Mouse (Mus musculus) T-cell, adult 2 months (primary cell): ENCODE results near the gene Naglu.

ENCODE experiments used
- DNase-seq: peaks from one replicate; pipeline ENCODE4 v3.0.0; 2022; ENCODE audit warnings: low spot score

Naglu gene

GRCm38 (mm10) chr11:101069391-101070188, at the start of gene Naglu:
Gene Naglu, plus strand, starts transcription at chr11:101070012.
- peak; percentile 88 for DNase-seq

DNA sequence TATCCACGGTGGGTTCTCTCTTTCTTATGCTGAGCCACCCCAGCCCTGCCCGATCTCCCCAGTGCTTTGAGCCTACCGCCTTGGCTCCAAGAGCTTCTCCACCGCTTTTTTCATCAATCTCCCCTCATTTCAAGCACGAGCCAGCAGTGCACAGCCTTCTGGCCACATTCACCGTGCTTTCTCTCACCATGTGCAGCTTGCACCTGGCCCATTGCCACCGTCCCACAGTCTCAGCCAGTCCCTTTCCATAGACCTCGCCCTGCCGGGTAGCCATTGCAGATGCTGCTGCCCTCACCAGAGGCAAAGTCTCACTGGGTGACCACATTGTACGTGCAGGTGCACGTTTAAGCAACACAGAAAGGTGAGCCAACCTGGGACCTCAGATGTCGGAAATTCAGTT, 46.4 kb upstream of the Naglu start:
- DNase-seq = no peak

DNA sequence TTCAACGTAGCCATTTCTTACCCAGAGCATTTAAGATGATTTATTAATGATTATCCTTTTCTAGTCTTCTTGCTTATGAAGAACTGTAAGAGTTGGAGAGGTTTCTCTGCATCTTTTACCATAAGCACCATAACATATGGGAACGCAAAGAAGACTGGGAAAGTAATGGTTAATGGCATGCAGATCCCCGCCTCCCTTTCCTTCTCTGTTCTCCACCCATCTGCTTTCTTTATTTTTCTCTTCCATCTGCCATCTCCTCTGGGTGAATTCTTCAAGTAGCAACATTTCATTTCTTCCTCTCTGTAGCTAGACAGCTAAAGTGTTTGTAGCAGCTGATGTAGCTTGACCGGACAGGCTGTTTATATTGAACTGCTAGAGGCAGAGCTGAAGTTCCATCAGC, 45.8 kb upstream of the Naglu start:
- DNase-seq = no peak

DNA sequence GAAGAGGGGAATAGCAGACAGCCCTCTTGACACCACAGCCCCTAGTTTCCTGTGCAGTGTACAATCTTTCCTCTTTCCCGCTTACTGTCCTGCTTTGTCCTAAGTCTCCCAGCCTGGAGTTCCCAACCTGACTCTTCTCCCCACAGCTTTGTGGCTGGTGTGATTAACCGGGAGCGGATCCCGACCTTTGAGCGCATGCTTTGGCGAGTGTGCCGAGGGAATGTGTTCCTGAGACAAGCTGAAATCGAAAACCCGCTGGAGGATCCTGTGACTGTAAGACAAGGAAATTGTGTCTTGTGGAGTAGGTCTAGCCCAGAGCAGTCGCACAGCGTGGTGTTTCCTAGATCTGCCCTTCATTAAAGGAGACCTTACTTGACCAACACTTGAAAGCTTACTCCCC, 42.7 kb upstream of the Naglu start:
- no peak for DNase-seq

DNA sequence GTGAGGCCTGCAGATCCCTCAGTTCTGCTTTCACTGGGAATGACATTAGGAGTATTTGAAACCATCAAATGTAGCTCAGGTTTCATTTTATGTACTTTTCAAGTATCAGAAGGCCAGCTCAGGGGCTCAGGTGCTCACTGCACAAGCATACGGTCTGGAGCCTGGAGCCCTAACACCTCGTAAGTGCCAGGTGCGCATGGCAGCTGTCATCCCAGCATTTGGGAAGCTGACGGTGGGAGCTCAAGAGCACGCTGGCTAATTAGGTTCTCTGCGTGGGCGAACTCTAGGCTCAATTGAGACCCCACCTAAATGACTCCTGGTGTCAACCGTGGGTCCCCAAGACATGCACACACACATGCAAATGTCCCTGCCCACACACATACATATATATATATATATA, 40.5 kb upstream of the Naglu start:
- no peak for DNase-seq

DNA sequence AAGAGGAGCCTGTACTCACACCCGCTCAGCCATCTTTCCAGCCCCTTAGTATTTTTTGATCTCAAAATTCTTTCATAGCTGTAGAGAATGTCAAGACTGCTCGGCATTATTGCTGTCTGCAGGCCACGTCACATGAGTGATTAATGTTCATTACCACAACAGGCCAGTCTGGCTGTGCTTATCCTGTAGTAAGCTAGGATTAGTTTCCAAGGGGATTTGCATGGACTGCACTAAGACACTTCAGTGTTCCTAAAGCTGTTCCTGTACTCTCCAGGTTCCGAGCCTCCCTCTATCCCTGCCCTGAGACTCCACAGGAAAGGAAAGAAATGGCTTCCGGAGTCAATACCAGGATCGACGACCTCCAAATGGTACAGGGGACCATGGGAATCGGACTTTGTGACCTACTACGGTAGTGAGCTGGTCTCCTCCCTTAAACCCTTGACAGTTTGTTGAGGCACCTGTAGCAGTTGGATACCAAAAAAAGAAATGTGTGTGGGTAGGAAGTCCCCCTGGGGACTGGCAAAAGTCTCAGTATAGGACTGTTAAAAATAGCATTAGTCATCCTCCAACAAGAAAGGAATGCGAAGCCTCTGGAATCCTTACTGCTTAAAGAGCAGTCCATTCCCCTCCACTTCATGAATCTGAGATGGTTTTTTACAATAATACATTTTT, 39.5 kb upstream of the Naglu start:
- no peak for DNase-seq

- no peak for DNase-seq
Measured at GRCm38 (mm10) chr11:101030808-101031156, 39.0 kb upstream of the Naglu start.

- DNase-seq = no peak
Measured at GRCm38 (mm10) chr11:101031470-101031869, 38.3 kb upstream of the Naglu start.

DNA sequence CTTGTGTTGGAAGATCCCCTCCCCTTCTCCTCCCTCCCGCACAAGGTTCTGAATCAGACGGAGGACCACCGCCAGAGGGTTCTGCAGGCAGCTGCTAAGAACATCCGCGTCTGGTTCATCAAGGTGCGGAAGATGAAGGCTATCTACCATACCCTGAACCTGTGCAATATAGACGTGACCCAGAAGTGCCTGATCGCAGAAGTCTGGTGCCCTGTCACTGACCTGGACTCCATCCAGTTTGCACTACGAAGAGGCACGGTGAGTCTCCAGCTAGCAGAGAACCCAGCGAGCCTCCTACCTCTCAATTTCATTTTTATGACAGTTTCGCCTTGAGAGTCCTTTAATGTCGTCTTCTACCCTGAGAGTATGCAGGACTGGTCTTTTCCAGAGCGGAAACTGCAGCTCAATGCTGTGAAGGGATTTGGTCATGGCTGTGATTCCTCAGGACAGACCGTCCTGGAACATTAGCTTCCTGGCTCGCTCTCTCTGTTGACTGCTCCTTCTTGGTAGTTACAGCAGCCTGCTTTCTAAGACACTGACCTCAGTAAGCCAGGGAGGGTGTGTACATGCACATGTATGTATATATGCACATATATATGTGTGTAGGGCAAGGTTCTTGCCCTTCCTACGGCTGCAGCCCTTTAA, 35.8 kb upstream of the Naglu start:
- no peak for DNase-seq

- no peak for DNase-seq
Measured at GRCm38 (mm10) chr11:101034614-101035327, 35.0 kb upstream of the Naglu start.

DNA sequence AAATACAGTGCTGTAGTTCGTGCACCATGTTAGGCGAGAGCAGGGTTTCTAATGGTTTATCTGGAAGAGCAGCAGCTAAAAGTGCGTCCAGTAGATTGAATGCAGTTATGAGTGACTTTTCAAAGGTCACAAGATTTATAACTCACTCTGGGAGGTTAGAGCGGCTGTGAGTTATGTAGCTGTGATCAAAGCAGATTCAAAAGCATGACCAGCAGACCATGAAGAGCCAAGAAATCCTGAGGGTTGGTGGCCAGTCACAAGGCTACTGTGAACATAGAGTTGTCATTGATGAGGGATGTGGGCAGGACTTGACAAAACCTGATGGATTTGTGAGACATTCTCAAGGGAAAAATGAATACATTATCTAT, 34.5 kb upstream of the Naglu start:
- no peak for DNase-seq

- no peak for DNase-seq
Measured at GRCm38 (mm10) chr11:101037795-101038194, 32.0 kb upstream of the Naglu start.

DNA sequence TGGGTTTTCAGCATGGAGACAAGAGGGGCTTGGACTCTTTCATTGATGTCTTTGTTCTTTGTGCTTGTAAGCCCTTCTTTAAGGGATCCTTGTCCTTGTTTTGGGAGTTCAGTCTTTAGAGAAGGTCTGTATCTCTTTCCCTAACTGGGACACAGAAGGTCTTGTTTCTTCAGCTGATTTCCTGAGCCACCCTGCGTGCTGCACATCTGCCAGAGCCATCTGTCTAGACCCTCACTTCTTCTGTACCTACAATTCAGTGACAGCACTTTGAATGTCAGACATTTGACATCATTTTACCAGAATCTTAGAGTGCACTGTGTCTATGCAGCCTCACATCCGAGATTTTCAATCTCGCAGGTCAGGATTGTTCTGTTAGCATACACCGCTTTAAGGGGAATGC, 24.0 kb upstream of the Naglu start:
- DNase-seq = no peak

DNA sequence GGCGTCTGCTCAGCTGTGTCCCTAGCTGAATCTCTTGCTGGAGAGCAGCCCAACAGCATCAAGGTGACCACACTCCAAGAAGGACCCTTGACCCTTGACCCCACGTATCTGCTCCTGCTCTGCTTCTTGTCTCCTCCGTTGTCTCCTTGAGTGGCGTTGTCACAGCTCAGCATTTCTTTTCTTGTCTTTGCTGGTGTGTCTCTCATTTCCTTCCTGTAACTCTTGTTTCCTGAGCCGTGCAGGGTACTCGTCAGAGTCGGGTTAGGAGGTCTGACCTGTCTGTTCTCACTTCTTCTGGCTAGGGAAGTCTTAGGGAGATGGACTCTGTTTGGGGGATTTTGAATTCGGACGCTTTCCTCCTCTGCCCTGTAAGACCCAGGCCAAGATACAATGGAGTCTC, 23.4 kb upstream of the Naglu start:
- DNase-seq = peak; percentile 27

- peak; percentile 35 for DNase-seq
Measured at GRCm38 (mm10) chr11:101047502-101047901, 22.3 kb upstream of the Naglu start.

DNA sequence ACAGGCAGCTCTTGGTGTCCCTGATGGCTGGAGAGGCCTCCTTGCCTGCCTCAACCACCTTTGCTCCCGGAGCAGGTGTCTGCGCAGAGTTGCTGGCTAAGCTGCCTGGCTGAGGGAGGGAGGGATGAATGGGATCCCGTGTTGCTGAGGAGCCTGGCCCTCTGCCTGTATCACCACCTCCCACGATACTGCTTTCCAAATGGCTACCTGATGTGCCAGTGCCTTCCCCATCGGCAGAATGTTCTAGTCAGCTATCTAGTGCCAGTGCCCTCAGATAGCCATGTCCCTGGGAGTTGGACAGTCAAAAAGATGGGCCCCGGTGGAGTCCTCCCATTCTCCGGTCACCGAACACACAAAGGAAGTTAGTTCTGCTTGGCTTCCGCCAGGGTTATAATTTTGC, 19.5 kb upstream of the Naglu start:
- no peak for DNase-seq

- DNase-seq = no peak
Measured at GRCm38 (mm10) chr11:101051051-101051493, 18.7 kb upstream of the Naglu start.

DNA sequence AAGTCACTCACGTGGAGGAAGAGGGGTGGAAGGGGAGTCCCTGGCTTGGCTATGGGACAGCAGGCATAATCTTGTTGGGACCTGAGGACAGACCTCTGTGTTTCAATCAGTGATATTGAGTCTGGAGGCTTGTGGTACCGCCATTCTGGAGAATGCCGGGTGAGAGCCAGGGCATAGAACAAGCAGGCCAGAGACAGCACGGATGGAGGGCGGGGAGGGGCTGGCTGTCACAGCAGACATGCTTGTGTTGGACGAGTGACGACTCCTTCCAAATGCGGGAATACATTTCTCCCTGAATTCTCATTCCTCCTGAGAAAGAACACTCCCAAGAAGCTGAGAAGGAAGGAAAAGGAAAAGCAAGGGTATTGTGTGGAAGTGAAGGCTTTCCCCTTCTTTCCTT, 18.2 kb upstream of the Naglu start:
- no peak for DNase-seq

GRCm38 (mm10) chr11:101052751-101053473, 16.9 kb upstream of the Naglu start:
- no peak for DNase-seq

GRCm38 (mm10) chr11:101053974-101054373, 15.8 kb upstream of the Naglu start:
- DNase-seq = no peak

DNA sequence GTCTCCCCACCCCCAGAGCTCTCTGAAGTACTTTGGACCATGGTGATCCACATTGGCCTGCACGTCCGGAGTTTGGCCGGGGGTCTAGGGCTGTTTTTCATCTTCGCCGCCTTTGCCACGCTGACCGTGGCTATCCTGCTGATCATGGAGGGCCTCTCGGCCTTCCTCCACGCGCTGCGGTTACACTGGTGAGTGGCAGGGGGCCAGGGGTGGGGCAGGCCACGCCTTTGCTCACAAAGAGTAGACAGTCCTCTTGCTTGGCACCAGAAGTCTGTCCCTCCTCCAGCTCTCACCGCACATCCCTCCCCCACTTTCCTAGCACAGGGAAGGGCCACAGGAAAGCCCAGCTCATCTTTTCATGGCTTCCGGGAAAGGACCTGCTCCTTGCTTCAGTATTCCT, 14.4 kb upstream of the Naglu start:
- no peak for DNase-seq

DNA sequence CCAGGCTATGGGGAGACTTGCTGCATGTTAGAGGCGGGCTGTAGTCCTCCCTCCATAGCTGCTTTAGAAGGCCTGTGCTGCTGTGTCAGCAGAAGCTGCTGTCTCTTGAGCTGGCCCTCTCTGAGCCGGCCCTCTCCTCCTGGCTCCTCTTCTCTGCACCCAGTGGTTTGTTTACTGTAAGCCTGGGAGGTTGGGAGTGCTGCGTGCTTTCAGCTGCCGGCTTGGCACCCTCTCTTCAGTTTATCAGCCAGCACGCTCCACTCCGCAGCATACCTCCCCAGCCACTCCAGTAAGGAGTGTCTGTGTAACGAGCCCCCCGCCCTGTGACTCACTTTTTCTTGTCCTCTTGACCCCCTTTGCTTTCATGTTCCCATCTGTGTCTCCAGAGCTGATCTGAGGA, 12.9 kb upstream of the Naglu start:
- DNase-seq = no peak
